Mouse (Mus musculus): ENCODE measurements around the gene Maged2. TPM values are rescaled to one million over a fixed set of nuclear protein-coding genes. Genes with fewer than 3 reads are reported as not detected.

Maged2 gene
- 3.3 TPM for polyA plus RNA-seq (2017; shearing (Covaris generic))

GRCm38 (mm10) chrX:150814139-150814469 lies at the start of gene Maged2:
Gene Maged2 (minus strand): TSS chrX:150814345.

Other genes starting within 250 kb of the Maged2 start
- 2.5 TPM for gene Pfkfb1, start 226.1 kb downstream of the Maged2 start, polyA plus RNA-seq (2017; shearing (Covaris generic))
- 12.2 TPM for gene Apex2, start 224.5 kb downstream of the Maged2 start, polyA plus RNA-seq (2017; shearing (Covaris generic))
- not detected for gene Tro, start 156.8 kb downstream of the Maged2 start, polyA plus RNA-seq (2017; shearing (Covaris generic))
- gene Gnl3l, start 203.0 kb upstream of the Maged2 start, polyA plus RNA-seq (2017; shearing (Covaris generic)), result 31.3 TPM
- 0.21 TPM for gene Fgd1, start 231.8 kb upstream of the Maged2 start, polyA plus RNA-seq (2017; shearing (Covaris generic))

Data from effector memory CD4-positive, alpha-beta T cell, adult 5 months (primary cell).